Mouse (Mus musculus): ENCODE results near the gene Fibp.

Gene Fibp

GRCm38 (mm10) chr19:5463791-5464562 is 3.6 kb downstream of the Fibp start:
- DNase-seq (ENCODE audit: low read depth, low spot score) = peak; percentile 55

DNA sequence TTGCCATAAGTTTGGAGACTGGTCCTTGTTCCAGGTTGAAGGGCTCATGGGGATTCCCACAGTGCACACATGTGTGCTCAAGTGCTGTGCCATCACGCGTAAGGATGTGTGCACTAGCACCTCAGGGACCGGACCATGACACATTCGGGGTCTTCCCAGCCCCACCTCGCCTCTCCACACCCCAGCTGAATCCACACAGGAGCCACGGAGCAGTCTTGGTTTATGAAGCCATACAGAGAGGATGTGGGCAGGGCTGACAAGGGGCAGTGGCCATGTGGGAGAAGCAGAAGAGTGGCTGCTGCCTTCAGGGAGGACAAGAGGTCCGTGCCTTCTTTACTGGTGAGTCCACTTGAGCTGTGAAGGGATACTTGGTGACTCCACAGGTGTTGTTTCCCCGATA is 4.6 kb downstream of the Fibp start:
- no peak for DNase-seq (ENCODE audit: low read depth, low spot score)

DNA sequence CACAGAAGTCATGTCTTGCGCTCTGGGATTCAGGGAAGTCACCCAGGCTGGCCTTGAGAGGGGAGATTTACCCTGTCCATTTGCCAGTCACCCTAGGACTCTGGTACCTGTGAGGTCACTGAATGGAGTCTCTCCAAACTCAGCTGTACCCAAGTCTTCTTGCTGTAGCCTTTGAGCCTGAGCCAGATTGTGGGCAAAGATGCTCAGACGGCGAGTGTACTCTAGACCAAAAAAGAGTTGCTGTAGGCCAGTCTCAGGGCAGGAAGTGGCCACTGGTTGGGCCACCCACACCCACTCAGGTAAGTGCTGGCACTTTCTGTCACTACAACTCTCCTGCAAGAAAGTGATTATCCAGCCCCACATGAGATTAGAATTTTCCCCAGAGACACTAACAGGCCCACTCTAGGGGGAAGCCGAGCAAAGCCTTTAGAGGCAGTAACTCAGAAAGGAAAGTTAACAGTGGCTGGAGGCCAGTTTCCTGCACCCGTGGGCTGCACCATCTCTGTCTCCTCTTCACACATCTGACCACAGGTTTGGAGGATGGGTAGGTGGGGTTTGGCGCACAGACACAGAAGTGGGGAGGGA is 6.6 kb downstream of the Fibp start:
- no peak for DNase-seq (ENCODE audit: low read depth, low spot score)

GRCm38 (mm10) chr19:5468374-5468773 is 8.0 kb downstream of the Fibp start, which contains the start of gene Ctsw:
TSS of gene Ctsw (minus strand) at chr19:5468507.
- DNase-seq (ENCODE audit: low read depth, low spot score) = peak; percentile 69

GRCm38 (mm10) chr19:5471846-5472245 is 11.4 kb downstream of the Fibp start:
- DNase-seq (ENCODE audit: low read depth, low spot score) = no peak

DNA sequence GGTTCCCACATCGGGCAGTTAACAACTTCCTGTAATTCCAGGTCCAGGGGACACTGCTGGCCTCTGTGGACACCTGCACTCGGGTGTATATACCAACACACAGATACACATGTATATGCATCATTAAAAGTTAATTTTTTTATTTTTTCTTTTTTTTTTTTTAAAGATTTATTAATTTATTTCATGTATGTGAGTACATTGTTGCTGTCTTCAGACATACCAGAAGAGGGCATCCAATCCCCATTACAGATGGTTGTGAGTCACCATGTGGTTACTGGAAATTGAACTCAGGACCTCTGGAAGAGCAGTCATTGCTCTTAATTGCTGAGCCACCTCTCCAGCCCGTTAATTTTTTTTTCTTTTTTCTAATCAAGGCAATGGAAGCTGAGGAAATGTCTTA is 12.4 kb downstream of the Fibp start:
- no peak for DNase-seq (ENCODE audit: low read depth, low spot score)

GRCm38 (mm10) chr19:5473720-5474119 is 13.3 kb downstream of the Fibp start, which contains the start of gene Efemp2:
TSS of gene Efemp2 (plus strand) at chr19:5473954.
- DNase-seq (ENCODE audit: low read depth, low spot score) = peak; percentile 64

- DNase-seq (ENCODE audit: low read depth, low spot score) = no peak
These were observed 14.1 kb downstream of the Fibp start for GRCm38 (mm10) chr19:5474281-5475068.

- DNase-seq (ENCODE audit: low read depth, low spot score) = no peak
These were observed 14.8 kb downstream of the Fibp start for GRCm38 (mm10) chr19:5475069-5475714.

DNA sequence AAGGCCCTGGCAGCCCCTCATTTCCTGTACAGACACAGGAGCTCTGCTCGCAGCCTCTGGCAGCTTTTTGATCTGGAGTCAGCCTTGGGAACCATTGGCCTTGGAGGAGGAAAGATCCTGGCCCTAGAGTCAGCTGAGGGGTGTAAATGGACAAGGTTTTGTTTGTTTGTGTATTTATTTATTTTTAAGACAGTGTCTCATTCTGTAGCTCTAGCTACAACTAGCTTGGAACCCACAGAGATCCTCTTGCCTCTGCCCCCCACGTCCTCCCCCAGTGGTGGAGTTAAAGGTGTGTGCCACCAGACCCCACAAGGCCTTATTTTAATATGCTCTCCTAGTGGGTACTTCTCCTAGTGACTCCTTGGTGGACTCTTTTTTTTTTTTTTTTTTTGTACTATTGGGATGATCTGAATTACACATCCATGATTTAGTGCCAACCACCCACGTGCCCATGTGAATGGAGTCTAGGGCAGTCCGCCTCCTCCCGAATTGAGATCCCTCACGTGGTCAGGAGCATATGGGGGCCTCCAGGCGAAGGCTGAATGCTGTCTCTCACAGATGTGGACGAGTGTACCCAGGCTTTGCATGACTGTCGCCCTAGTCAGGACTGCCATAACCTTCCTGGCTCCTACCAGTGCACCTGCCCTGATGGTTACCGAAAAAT is 16.7 kb downstream of the Fibp start:
- no peak for DNase-seq (ENCODE audit: low read depth, low spot score)

GRCm38 (mm10) chr19:5477668-5478300 is 17.4 kb downstream of the Fibp start:
- no peak for DNase-seq (ENCODE audit: low read depth, low spot score)

GRCm38 (mm10) chr19:5480016-5480415 is 19.6 kb downstream of the Fibp start:
- no peak for DNase-seq (ENCODE audit: low read depth, low spot score)

GRCm38 (mm10) chr19:5481398-5481797 is 21.0 kb downstream of the Fibp start:
- DNase-seq (ENCODE audit: low read depth, low spot score) = no peak

GRCm38 (mm10) chr19:5483386-5484359 is 23.3 kb downstream of the Fibp start:
- no peak for DNase-seq (ENCODE audit: low read depth, low spot score)

- no peak for DNase-seq (ENCODE audit: low read depth, low spot score)
These were observed 24.1 kb downstream of the Fibp start for GRCm38 (mm10) chr19:5484496-5484895.

- DNase-seq (ENCODE audit: low read depth, low spot score) = no peak
These were observed 25.0 kb downstream of the Fibp start for GRCm38 (mm10) chr19:5485371-5485770.

- no peak for DNase-seq (ENCODE audit: low read depth, low spot score)
These were observed 25.4 kb downstream of the Fibp start for GRCm38 (mm10) chr19:5485821-5486220.

GRCm38 (mm10) chr19:5486286-5486685 is 25.9 kb downstream of the Fibp start:
- no peak for DNase-seq (ENCODE audit: low read depth, low spot score)

- no peak for DNase-seq (ENCODE audit: low read depth, low spot score)
These were observed 26.4 kb downstream of the Fibp start for GRCm38 (mm10) chr19:5486771-5487170.
